Mouse (Mus musculus): ENCODE results near the gene Mcl1. TPM values are rescaled to one million over a fixed set of nuclear protein-coding genes. Genes with fewer than 3 reads are reported as not detected.
"Not testable (repeated sequence)": the region's sequence is repeated elsewhere in the genome, so short reads cannot be mapped to it uniquely, and the experiment has no call there.

Gene Mcl1
- 100 to 1,000 TPM; 177 to 189 (median 179) TPM for total RNA-seq (2022)

DNA sequence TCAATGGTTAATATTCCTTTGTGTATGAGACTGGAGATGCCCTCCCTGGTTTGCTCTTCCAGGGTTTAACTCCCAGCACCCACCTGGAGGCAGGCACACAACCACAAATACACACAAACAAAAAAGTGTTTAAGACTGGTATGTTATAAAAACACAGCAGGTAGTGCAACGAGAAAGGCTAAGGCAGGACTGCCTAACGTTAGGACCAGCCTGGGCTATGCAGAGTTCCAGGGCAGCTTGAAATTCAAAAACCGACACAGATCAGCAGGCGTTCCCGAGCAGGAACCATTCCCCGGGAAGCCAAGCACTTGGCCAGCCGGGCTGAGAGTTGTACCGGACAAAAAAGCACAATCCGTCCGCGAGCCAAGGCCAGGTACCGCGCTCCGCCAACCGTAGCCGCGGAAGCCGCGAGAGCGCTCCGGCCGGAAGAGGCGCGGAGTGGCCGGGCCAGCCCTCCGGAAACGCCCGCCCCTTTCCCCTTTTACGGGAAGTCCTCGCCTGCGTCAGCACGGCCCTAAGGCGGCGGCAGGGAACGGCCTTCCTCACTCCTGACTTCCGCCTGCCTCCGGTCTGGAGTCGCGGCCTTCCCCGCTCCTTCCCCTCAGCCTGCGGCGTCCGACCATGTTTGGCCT, at the start of gene Mcl1:
Mcl1 (plus strand) TSS at position 553 of the 632 bp plus-strand sequence.
- DNase-seq = peak; percentile 93

GRCm38 (mm10) chr3:95609195-95609594, 49.4 kb upstream of the Mcl1 start:
- no peak for DNase-seq

DNA sequence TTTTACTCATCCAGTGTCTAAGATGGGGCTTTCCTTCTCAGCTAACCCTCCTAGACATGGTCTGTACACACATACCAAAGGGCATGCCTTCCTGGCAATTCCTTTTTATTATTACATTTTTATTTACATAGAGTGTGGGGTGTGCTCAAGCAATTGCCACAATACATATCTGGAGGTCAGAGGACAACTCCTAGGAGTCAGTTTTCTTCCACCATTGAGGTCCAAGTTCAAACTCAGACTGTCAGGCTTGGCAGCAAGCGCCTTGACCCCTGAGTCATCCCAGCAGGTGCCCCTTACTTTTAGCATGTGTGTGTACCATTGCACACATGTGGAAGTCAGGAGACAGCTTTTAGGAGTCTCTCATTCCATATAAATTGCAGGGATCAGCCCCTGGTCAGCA, 44.6 kb upstream of the Mcl1 start:
- no peak for DNase-seq

DNA sequence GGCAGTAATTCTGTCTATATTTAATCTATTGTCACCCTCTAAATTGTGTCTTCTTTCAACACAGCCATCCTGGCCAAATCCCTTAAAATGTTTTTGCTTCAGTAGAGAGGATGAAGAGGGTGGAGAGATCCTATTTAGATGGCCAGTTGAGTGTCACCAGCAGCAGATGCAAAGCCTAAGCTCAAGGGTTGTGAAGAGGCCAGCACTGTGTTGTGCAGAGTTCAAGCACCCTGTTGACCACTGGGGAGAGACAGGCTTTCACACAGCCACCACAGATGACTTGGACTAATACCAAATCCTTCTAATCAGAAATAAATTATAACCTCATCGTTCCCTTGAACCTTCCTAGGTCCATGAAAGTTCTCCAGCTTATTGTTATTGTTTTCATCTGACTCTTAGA, 40.1 kb upstream of the Mcl1 start:
- no peak for DNase-seq

GRCm38 (mm10) chr3:95621241-95621640, 37.3 kb upstream of the Mcl1 start:
- no peak for DNase-seq

- not testable (repeated sequence) for DNase-seq
Measured at GRCm38 (mm10) chr3:95622421-95622820, 36.2 kb upstream of the Mcl1 start.

DNA sequence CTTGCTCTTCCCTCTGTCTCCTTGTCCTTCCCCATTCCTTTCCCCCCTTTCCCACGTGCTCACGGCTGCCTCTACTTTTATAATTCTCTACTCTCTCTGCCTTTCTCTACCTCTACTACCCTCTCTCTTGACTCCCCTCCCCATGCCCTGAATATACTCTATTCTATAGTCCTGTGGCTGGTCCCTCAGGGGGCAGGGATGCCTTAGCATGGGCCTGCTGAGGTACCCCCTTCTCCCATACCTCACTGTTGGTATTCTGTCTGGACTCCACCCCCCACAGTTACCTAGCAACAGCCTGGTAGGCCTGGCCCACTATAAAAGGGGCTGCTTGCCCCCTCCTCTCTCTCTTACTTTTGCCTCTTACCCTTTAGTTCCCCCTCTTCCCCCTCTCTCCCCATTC, 35.0 kb upstream of the Mcl1 start:
- DNase-seq = no peak

GRCm38 (mm10) chr3:95623991-95624515, 34.5 kb upstream of the Mcl1 start:
- DNase-seq = not testable (repeated sequence)

DNA sequence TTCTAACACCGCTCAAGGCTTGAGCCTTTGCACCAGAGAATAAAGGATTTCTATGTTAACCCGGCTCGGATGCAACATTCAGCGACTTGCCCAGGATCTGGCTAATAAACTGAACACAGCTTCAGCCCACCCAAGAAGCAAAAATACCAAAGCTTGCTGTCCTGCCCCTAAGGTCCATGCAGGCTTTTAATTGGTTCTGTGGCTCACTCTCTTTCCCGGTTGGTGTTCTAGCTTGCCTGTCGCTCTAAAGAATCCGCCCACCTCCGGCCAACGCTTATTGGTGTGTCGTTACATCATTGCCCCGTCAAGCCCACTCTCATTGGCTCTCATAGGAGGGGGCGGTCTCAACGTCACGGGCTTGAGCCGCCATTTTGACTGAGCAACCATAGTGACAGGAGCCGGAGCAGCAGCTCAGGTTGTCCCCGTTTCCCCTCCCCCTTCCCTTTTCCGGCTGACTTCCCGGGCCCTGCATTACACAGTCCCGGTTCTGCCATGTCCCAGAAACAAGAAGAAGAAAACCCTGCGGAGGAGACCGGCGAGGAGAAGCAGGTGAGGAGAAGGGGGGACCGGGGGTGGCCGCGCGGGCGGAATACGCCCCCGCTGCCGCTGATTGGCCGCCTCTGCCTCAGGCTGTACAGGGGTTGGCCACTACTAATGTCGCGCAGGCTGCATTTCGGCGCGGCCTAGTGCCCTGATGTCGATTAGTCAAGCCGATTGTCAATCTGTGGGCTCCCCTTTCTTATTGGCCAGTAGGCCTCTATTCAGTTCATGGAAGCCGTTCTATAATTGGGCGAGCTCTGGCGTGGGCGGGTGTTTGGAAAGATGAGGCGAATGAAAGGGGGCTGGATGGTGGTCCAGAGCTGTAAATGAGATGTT, 33.7 kb upstream of the Mcl1 start, which contains the start of gene Ensa:
Ensa (plus strand) TSS at position 366 of the 876 bp plus-strand sequence.
- peak; percentile 98 for DNase-seq

- DNase-seq = no peak
Measured at GRCm38 (mm10) chr3:95627763-95628162, 30.8 kb upstream of the Mcl1 start.

DNA sequence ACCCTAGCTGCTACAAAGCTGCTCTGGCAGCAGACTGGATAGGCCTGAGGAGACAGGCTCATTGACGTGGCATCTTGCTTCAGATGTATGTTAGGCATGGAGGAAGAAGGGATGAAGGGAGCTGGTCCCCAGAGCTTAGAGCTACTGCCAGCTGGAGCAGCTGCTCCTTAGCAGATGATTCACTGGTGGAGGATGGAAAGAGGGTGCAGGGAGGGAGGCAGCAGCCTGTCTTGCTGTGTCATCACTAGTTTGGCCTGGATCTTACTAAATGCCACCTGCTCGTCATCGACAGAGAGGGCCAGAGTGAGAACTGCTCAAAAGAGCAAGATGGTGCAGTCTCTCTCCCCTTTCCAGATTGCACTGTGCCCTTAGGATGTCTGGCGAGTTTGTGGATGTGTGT, 28.8 kb upstream of the Mcl1 start:
- DNase-seq = peak; percentile 58

DNA sequence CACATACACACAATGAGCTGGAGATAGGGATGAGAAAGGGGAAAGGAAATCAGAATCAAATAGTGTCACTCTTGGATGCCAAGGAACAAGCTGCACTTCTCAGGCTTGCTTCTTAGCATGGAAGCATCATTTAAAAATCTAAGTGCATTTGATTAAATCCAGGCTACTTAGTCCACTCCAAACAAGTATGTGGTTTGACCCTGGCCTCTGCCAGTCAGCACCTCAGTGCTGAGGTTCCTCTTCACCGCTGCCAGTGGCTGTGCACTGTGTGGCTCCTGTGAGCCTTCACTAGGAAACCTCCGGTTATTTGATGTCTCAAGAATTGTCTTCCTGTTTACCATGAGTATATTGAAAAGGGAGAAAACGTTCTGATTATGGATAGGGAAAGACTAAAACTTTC, 27.7 kb upstream of the Mcl1 start:
- DNase-seq = no peak

DNA sequence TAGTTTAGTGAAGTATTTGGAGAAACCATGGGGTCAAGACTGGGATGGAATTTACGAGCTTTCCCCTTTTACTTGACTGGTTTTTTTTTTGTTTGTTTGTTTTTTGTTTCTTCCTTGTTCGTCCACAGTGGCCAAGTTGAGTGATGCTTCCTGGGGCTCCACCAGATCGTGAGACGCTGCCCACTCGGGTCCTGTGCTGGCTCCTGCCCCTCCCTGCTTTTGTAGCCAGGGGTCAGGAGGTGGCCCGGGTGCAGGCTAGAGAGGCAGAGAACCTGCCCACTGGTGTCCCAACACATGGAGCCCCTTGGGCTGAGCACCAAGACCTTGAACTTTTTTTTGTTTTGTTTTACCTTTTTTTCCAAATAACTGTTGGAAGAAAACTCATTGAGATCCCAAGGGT, 27.3 kb upstream of the Mcl1 start:
- no peak for DNase-seq

DNA sequence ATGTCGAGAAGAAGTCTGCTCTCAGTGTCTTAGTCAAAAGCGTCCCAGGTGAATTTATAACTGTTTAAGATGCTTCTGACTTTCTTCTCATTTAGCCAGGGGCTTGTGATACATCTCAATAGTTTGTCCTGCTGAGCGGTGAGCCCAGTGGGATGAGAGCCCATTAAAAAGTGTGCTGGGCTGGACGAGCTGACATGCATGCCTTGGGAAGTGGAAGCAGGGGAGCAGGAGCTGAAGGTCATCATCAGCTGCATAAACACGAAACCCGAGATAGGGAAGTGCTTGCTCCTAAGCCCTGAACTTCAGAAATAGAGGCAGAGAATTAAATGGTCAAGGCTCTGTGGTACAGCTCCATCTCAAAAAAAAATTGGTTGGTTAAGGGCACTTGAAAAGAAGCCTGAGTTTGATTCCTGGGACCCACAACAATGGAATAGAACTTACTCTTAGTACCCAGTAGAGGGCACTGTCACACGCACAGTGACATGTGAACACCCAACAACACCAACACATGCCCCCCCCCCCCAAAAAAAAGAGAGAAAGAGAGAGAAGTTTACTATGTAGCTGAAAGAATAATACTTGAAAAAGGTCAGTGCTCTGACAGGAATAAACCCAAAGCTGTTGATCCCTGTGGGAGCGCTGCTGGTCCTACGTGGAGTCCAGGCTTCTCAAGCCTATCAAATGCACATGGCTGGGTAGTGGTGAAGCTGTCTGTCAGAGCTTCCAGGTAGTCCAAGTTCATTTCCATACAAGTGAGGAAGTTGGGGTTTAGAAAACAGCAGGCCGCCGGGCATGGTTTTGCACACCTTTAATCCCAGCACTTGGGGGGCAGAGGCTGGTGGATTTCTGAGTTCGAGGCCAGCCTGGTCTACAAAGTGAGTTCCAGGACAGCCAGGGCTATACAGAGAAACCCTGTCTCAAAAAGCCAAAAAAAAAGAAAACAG, 25.7 kb upstream of the Mcl1 start:
- DNase-seq = no peak

- no peak for DNase-seq
Measured at GRCm38 (mm10) chr3:95635636-95636035, 23.0 kb upstream of the Mcl1 start.

- DNase-seq = no peak
Measured at GRCm38 (mm10) chr3:95636072-95636471, 22.5 kb upstream of the Mcl1 start.

DNA sequence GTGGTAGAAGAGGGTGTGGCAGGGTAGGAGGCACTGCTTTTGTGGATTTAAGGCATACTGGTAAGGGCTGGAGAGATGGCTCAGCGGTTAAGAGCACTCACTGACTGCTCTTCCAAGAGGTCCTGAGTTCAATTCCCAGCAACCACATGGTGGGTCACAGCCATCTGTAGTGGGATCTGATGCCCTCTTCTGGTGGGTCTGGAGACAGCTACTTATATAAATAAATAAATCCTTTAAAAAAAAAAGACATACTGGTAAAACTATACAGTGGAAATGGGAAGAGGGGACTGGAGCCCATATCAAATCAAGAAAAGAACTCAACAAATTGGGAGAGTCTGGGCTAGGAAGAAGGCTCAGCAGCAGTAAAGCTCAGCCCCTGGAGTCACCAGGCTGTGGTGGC, 18.9 kb upstream of the Mcl1 start:
- DNase-seq = no peak

- DNase-seq = no peak
Measured at GRCm38 (mm10) chr3:95643097-95643496, 15.5 kb upstream of the Mcl1 start.

GRCm38 (mm10) chr3:95645313-95646235, 13.0 kb upstream of the Mcl1 start:
- DNase-seq = no peak

DNA sequence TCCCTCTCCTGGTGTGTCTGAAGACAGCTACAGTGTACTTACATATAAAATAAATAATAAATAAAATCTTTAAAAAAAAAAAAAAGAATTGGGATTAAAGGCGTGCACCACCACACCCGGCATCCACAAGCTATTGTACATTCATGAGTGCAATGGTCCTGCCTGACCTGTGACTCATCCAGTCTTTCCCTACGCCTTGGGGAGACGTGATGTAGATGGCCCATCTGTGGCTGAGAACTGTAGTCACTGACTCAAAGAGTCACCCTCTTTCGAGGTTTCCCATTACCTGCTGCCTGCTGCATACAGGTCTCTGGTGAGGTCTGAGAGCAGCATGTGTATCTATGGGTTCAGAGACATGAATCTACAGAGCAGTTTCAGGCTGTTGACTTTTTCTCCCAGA, 10.6 kb upstream of the Mcl1 start:
- no peak for DNase-seq

DNA sequence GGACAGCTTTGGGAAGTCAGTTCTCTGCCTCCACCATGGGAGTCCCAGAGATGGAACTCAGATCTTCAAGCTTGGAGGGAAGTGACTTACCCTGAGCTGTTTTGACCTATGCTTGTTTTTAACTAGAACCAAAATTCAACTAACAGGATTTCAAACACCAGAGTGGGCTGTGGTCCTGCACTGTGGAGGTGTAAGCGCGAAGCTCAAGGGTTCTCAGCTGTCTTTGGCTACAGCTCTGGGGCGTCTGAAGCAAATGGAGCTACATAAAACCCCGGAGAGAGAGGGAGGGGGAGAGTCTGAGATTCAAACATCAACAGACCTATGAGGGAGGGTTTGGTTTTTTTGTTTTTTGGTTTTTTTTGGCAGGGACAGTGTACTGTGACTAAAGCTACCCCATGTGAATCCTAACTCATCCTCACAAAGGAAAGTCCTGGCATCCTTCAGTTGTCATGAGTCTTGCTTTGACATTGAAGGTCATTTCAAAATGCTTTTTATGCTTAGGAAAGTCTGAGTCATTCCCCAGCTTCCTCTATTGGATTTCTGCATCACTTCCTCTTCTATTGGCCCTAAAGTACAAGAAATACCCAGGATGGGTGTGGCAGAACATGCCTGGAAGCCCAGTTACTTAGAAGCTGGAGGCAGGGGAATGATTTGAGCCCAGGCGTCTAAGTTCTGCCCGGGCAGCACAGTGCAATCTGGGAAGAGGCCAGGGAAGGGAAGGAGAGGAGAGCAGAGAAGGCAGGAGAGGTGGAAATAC, 8.1 kb upstream of the Mcl1 start:
- DNase-seq = no peak

Measured in adrenal gland, adult 8-10 months (tissue).